Comparison of ENCODE assay signal across 8 mouse cellular contexts in the genomic region with DNA sequence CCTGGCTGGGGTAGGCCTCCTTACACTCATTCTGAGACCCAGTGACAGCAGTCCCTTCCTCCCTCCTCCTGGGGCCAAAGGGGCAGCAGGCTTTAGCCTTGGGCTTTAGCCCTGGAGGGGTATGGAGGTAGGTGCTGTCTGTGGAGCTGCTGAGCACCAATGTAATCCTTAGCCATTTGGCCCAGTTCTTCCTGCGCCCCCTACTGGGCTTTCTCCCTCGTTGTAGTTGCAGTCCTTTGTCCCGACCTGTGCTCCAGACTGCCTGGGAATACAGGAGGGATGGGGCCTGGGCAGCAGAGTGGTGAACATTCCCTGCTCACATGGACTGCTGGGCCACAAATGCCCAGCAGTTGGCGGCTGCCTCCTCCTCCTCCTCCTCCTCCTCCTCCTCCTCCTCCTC. TPM values are rescaled to one million over a fixed set of nuclear protein-coding genes. Genes with fewer than 3 reads are reported as not detected.
DNase-seq lines count a peak whose midpoint lies in the region; ATAC-seq and TF ChIP-seq lines count a peak whose summit lies in the region.

No protein-coding gene starts in this region.

- peak; percentile 38 for ATAC-seq in kidney, postnatal 0 days (replicated peaks; ENCODE audit: low FRiP score, low read depth)
- no peak for ATAC-seq in megakaryocyte-erythroid progenitor cell, adult 5-6 weeks (replicated peaks; ENCODE audit: low FRiP score, low TSS enrichment, poor library complexity, severe bottlenecking)

- H3K4me2 ChIP-seq in kidney, postnatal 0 days (ENCODE audit: low read length): no peak overlapping the region

- peak; percentile 76 for TF ChIP-seq CTCF in kidney, postnatal 0 days (IDR thresholded peaks at IDR 0.05; ENCODE audit: low read depth)
- TF ChIP-seq CTCF in lung, adult 2 months (IDR thresholded peaks at IDR 0.05; ENCODE audit: insufficient read depth, low read length): peak; percentile 66

- no peaks in the 10 kb centered on the region for H3K9me3 ChIP-seq in heart, embryonic 10.5 days
- H3K9me3 ChIP-seq in kidney, postnatal 0 days (replicated peaks; ENCODE audit: low read length): no peaks in the 10 kb centered on the region

- peaks cover 52% of the 10 kb centered on the region for H3K4me1 ChIP-seq in heart, embryonic 10.5 days
- H3K4me1 ChIP-seq in kidney, postnatal 0 days (replicated peaks; ENCODE audit: insufficient read depth, low read length): peaks cover 8% of the 10 kb centered on the region; the same call in 1 of the 2 replicates
- no peaks in the 10 kb centered on the region for H3K4me1 ChIP-seq in lung, adult 2 months (ENCODE audit: control insufficient read depth, insufficient read depth, low read length)

- peaks cover 80% of the 10 kb centered on the region for H3K36me3 ChIP-seq in heart, embryonic 10.5 days
- H3K36me3 ChIP-seq in kidney, postnatal 0 days (ENCODE audit: insufficient read depth, low read length): peaks cover 47% of the 10 kb centered on the region

- H3K27me3 ChIP-seq in heart, embryonic 10.5 days (ENCODE audit: insufficient read depth, poor library complexity, severe bottlenecking): peaks cover 16% of the 10 kb centered on the region; the same call in 1 of the 2 replicates
- H3K27me3 ChIP-seq in kidney, postnatal 0 days (ENCODE audit: insufficient read depth, low read length): no peaks in the 10 kb centered on the region

- TF ChIP-seq POLR2A in lung, adult 2 months (IDR thresholded peaks at IDR 0.05; ENCODE audit: borderline replicate concordance, extremely low read depth, low read depth, low read length): no peak

- DNase-seq in B cell, adult 2 months: peak; percentile 42 to 45
- peak; percentile 66 for DNase-seq in WW6 (ENCODE audit: low read depth, low spot score)
- DNase-seq in cerebellum, postnatal 36 days: peak; percentile 74 to 75
- peak; percentile 87 for DNase-seq in heart, embryonic 10.5 days (ENCODE audit: low spot score)
- peak; percentile 84 for DNase-seq in kidney, postnatal 0 days (ENCODE audit: low spot score)
- peak; percentile 62 for DNase-seq in lung, adult 2 months
- DNase-seq in retina, embryonic 14.5 days (ENCODE audit: low spot score): peak; percentile 90

- H3K27ac ChIP-seq in heart, embryonic 10.5 days: peak overlapping the region; percentile 17; the same call in 1 of the 2 replicates
- no peak overlapping the region for H3K27ac ChIP-seq in kidney, postnatal 0 days

- no peak overlapping the region for H3K9ac ChIP-seq in kidney, postnatal 0 days (ENCODE audit: low read depth, low read length)

- WGBS in heart, embryonic 10.5 days: 3% methylated on average over 4 of the region's 4 CpGs
- 5% methylated on average over 4 of the region's 4 CpGs for WGBS in kidney, postnatal 0 days
- 32% methylated on average over 4 of the region's 4 CpGs for WGBS in lung, adult 2 months

- H3K4me3 ChIP-seq in heart, embryonic 10.5 days: no peak overlapping the region
- H3K4me3 ChIP-seq in kidney, postnatal 0 days (replicated peaks; ENCODE audit: low read depth, low read length): no peak overlapping the region
- H3K4me3 ChIP-seq in lung, adult 2 months (replicated peaks; ENCODE audit: extremely low read depth, low read depth, low read length): no peak overlapping the region

RNA-seq across cellular contexts. Expression of gene Agap3, which starts 29.7 kb away (rescaled TPM):
- polyA plus RNA-seq in heart, embryonic 10.5 days (2016; fragmentation: Nextera tagmentation; extraction: Ambion mirVana): 20.1 and 30.1 TPM in 2 replicates
- 23.9 and 26.9 TPM in 2 replicates for polyA plus RNA-seq in kidney, postnatal 0 days (2015; fragmentation: Nextera tagmentation; extraction: Ambion mirVana)
- 127 TPM in 2 replicates for polyA plus RNA-seq in lung, adult 2 months (2012; rRNA removed)
- total RNA-seq in megakaryocyte-erythroid progenitor cell, adult 5-6 weeks (2014; fragmentation: Nextera tagmentation): 36.5 and 53.3 TPM in 2 replicates
- 21.7 and 33.3 TPM in 2 replicates for total RNA-seq in megakaryocyte-erythroid progenitor cell, adult 5-6 weeks (2017)

RNA-seq across cellular contexts. Expression of gene Tmub1, which starts 34.0 kb away (rescaled TPM):
- polyA plus RNA-seq in heart, embryonic 10.5 days (2016; fragmentation: Nextera tagmentation; extraction: Ambion mirVana): 21.3 and 22.3 TPM in 2 replicates
- 27.0 and 28.0 TPM in 2 replicates for polyA plus RNA-seq in kidney, postnatal 0 days (2015; fragmentation: Nextera tagmentation; extraction: Ambion mirVana)
- polyA plus RNA-seq in lung, adult 2 months (2012; rRNA removed): 49.5 and 56.4 TPM in 2 replicates
- total RNA-seq in megakaryocyte-erythroid progenitor cell, adult 5-6 weeks (2014; fragmentation: Nextera tagmentation): 10.5 and 11.4 TPM in 2 replicates
- 5.6 and 6.2 TPM in 2 replicates for total RNA-seq in megakaryocyte-erythroid progenitor cell, adult 5-6 weeks (2017)

RNA-seq across cellular contexts. Expression of gene Fastk, which starts 36.6 kb away (rescaled TPM):
- 156 and 197 TPM in 2 replicates for polyA plus RNA-seq in heart, embryonic 10.5 days (2016; fragmentation: Nextera tagmentation; extraction: Ambion mirVana)
- polyA plus RNA-seq in kidney, postnatal 0 days (2015; fragmentation: Nextera tagmentation; extraction: Ambion mirVana): 117 and 120 TPM in 2 replicates
- 187 and 234 TPM in 2 replicates for polyA plus RNA-seq in lung, adult 2 months (2012; rRNA removed)
- total RNA-seq in megakaryocyte-erythroid progenitor cell, adult 5-6 weeks (2014; fragmentation: Nextera tagmentation): 101 and 135 TPM in 2 replicates
- total RNA-seq in megakaryocyte-erythroid progenitor cell, adult 5-6 weeks (2017): 14.1 and 30.4 TPM in 2 replicates

RNA-seq across cellular contexts. Expression of gene Gbx1, which starts 45.4 kb away (rescaled TPM):
- polyA plus RNA-seq in heart, embryonic 10.5 days (2016; fragmentation: Nextera tagmentation; extraction: Ambion mirVana): 0.06 TPM in 1 of 2 replicates, not detected in the other
- polyA plus RNA-seq in kidney, postnatal 0 days (2015; fragmentation: Nextera tagmentation; extraction: Ambion mirVana): 0.04 TPM in 2 replicates
- polyA plus RNA-seq in lung, adult 2 months (2012; rRNA removed): 0.02 TPM in 1 of 2 replicates, not detected in the other
- not detected in 2 replicates for total RNA-seq in megakaryocyte-erythroid progenitor cell, adult 5-6 weeks (2014; fragmentation: Nextera tagmentation)
- not detected in 2 replicates for total RNA-seq in megakaryocyte-erythroid progenitor cell, adult 5-6 weeks (2017)

RNA-seq across cellular contexts. Expression of gene Slc4a2, which starts 58.0 kb away (rescaled TPM):
- polyA plus RNA-seq in heart, embryonic 10.5 days (2016; fragmentation: Nextera tagmentation; extraction: Ambion mirVana): 33.2 and 36.0 TPM in 2 replicates
- 30.8 and 35.5 TPM in 2 replicates for polyA plus RNA-seq in kidney, postnatal 0 days (2015; fragmentation: Nextera tagmentation; extraction: Ambion mirVana)
- polyA plus RNA-seq in lung, adult 2 months (2012; rRNA removed): 84.6 and 86.8 TPM in 2 replicates
- 22.8 and 24.7 TPM in 2 replicates for total RNA-seq in megakaryocyte-erythroid progenitor cell, adult 5-6 weeks (2014; fragmentation: Nextera tagmentation)
- 15.5 and 16.4 TPM in 2 replicates for total RNA-seq in megakaryocyte-erythroid progenitor cell, adult 5-6 weeks (2017)
